Mouse (Mus musculus) neural tube, embryonic 12.5 days (tissue): ENCODE results near the gene Angptl1. TPM values are rescaled to one million over a fixed set of nuclear protein-coding genes. Genes with fewer than 3 reads are reported as not detected.

Experiments
- ATAC-seq: fragments of 200-750 bp; cut with Nextera tagmentation; 2 replicates; pipeline ENCODE4 v1.8.0; 2017; ENCODE audit warnings: low read depth, mild to moderate bottlenecking, moderate TSS enrichment, moderate library complexity; ENCODE audit not compliant: low FRiP score
- H3K27ac ChIP-seq: fragments of 300-500 bp; sonication (generic); 2 replicates; pipeline ENCODE4 v1.5.1; 2016
- H3K27me3 ChIP-seq: fragments of 300-500 bp; sonication (generic); replicated peaks from 2 replicates; pipeline ENCODE4 v1.6.1; 2016; ENCODE audit warnings: mild to moderate bottlenecking
- H3K36me3 ChIP-seq: fragments of 300-500 bp; sonication (generic); 2 replicates; pipeline ENCODE4 v1.6.1; 2016; ENCODE audit warnings: mild to moderate bottlenecking
- H3K4me1 ChIP-seq: fragments of 300-500 bp; sonication (generic); 2 replicates; pipeline ENCODE4 v1.6.1; 2016
- H3K4me2 ChIP-seq: fragments of 300-500 bp; sonication (generic); replicated peaks from 2 replicates; pipeline ENCODE4 v1.6.1; 2016; ENCODE audit warnings: mild to moderate bottlenecking
- H3K4me3 ChIP-seq: fragments of 300-500 bp; sonication (generic); 2 replicates; pipeline ENCODE4 v1.5.1; 2016
- H3K9ac ChIP-seq: fragments of 300-500 bp; sonication (generic); 2 replicates; pipeline ENCODE4 v1.6.1; 2016; ENCODE audit warnings: mild to moderate bottlenecking
- H3K9me3 ChIP-seq: fragments of 300-500 bp; sonication (generic); 2 replicates; pipeline ENCODE4 v1.6.1; 2016; ENCODE audit warnings: mild to moderate bottlenecking
- WGBS: fragments of 180-500 bp; shearing (Covaris S2); methylation state at CpG from one replicate; pipeline ENCODE4 v1.1.7; 2016; 5-methylcytosine and 5-hydroxymethylcytosine counted together
- polyA plus RNA-seq: library from polyadenylated mRNA; unstranded; fragments of >200 nt; fragmentation: Nextera tagmentation; extraction: Ambion mirVana; gene quantifications from 2 replicates; pipeline ENCODE4 v1.2.1, GENCODE M21; 2016

Angptl1 gene
- polyA plus RNA-seq, 1 experiment from 2014 or later, result 7.5 TPM

DNA sequence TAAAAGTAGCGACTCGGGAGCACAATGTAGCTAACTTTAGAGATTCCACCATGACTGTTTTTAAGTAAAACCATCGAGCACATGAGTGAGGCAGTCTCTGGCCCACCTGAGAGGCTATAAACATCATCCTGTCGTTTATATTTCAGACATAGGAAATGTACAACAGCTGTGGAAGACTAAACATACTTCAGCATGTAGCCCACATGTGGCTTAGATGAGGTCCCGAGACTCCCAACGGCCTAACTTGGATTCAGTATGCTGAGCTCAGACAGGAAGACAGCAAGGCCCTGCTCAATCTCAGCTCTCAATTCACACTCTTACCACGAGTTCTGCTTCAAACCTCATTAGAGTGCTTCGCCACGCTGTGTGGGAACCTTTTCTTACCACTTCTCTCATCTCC, 14.0 kb downstream of the Angptl1 start:
- no peak overlapping the region for H3K9ac ChIP-seq
- H3K36me3 ChIP-seq, result no peaks in the 10 kb centered on the region; the same call in 1 of the 2 replicates
- whole genome bisulfite sequencing, result 73% methylated on average over 9 of the region's 9 CpGs
- H3K27me3 ChIP-seq, result no peaks in the 10 kb centered on the region
- ATAC-seq, result no peak
- H3K9me3 ChIP-seq, result no peaks in the 10 kb centered on the region
- H3K4me1 ChIP-seq, result peaks cover 6% of the 10 kb centered on the region; the same call in 1 of the 2 replicates
- no peak overlapping the region for H3K27ac ChIP-seq
- no peak overlapping the region for H3K4me2 ChIP-seq
- no peak overlapping the region for H3K4me3 ChIP-seq

DNA sequence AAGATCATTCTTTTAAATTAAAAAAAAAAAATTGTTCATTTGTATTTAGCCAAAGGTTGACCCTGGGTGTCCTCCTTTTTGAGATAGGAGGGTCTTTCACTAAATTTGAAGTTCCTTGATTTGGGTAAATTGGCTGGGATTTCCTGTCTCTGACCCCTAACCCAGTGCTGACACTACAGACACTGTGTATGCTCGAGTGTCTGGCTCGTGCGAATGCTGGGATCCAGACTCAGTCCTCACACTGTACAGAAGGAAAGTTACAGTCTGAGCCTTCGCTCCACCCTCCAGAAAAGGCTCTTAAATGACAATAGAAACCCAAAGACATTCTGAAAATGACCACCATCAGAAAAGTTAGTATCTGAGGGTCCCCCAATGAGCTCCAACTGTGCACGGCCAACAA, 14.5 kb downstream of the Angptl1 start:
- Histone ChIP-seq H3K9me3 (no peaks in the 10 kb centered on the region), H3K9ac (no peak overlapping the region), H3K27ac (no peak overlapping the region), H3K36me3 (no peaks in the 10 kb centered on the region; the same call in 1 of the 2 replicates), H3K4me1 (peaks cover 6% of the 10 kb centered on the region; the same call in 1 of the 2 replicates), H3K4me3 (no peak overlapping the region), H3K4me2 (no peak overlapping the region), H3K27me3 (no peaks in the 10 kb centered on the region)
- ATAC-seq, result no peak
- 68% methylated on average over 5 of the region's 5 CpGs for WGBS

DNA sequence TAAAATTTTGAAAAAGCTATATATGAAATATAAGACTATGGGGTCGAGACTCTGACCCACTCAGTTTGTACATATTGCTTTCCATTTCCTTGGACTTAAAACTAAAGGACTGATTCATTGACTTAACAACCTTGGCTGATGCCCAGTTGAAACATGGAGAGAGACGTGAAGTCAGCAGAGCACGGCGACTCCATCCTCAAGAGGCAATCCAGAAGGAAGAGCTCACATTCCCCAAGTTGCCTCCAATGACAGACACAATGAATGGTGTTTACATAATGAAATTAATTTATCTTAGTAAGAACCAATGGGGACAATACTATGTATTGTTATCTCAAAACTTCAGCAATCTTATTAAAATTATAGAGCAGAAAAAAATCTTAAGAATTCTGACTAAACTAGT, 16.2 kb downstream of the Angptl1 start:
- WGBS, result 91% methylated on average over 4 of the region's 4 CpGs
- no peak for ATAC-seq

DNA sequence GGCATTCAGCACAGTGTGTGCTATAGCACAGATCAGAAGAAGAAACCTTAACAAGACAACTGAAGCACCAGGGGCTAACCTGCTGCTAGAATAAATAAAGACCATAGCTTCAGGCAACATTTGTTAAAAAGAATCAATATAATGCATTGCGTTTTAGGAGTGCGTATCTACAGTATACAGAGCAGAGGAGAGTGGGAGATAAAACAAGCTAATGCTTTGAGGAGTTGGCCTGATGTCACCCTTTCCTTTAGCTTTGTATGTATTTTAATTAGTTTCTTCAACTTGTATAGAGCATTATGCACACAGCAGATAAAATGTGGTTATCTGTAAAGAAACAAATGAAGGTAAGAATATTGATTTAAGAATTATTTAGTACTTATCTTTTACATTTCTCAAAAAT, 18.3 kb downstream of the Angptl1 start:
- ATAC-seq, result no peak
- Histone ChIP-seq H3K4me1 (peaks cover 6% of the 10 kb centered on the region; the same call in 1 of the 2 replicates), H3K27me3 (no peaks in the 10 kb centered on the region), H3K27ac (no peak overlapping the region), H3K4me3 (no peak overlapping the region), H3K36me3 (no peaks in the 10 kb centered on the region), H3K4me2 (no peak overlapping the region), H3K9me3 (no peaks in the 10 kb centered on the region), H3K9ac (no peak overlapping the region)
- 90% methylated on average over 2 of the region's 2 CpGs for WGBS

More for the DNA sequence above, 16.2 kb downstream of the Angptl1 start:
- no peak overlapping the region for H3K9ac ChIP-seq
- H3K36me3 ChIP-seq, result no peaks in the 10 kb centered on the region; the same call in 1 of the 2 replicates
- peaks cover 6% of the 10 kb centered on the region; the same call in 1 of the 2 replicates for H3K4me1 ChIP-seq
- H3K4me3 ChIP-seq, result no peak overlapping the region
- H3K4me2 ChIP-seq, result no peak overlapping the region
- H3K27ac ChIP-seq, result no peak overlapping the region
- H3K27me3 ChIP-seq, result no peaks in the 10 kb centered on the region
- H3K9me3 ChIP-seq, result no peaks in the 10 kb centered on the region

DNA sequence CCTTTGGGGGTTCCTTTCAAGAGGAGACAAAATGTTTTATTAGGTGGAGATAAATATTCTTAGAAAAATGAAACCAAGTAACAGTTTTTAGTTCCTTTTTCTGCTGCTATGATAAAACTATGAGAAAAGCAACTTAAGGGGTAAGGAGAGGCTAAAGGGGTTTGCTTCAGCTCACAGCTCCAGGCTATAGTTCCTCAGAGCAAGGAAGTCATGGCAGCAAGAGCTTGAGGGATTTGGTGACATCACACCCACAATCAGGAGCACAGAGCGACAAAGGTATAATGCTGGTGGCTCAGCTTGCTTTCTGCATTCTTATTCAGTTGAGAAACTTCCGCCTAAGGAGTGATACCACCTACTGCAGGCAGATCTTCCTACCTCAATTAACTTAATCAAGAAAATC, 20.8 kb downstream of the Angptl1 start:
- WGBS, result 95% methylated on average over 2 of the region's 2 CpGs
- H3K36me3 ChIP-seq, result no peaks in the 10 kb centered on the region
- no peak overlapping the region for H3K4me2 ChIP-seq
- H3K4me1 ChIP-seq, result peaks cover 5% of the 10 kb centered on the region; the same call in 1 of the 2 replicates
- no peaks in the 10 kb centered on the region for H3K9me3 ChIP-seq
- no peak overlapping the region for H3K4me3 ChIP-seq
- no peak overlapping the region for H3K27ac ChIP-seq
- no peak for ATAC-seq
- H3K9ac ChIP-seq, result no peak overlapping the region
- no peaks in the 10 kb centered on the region for H3K27me3 ChIP-seq

DNA sequence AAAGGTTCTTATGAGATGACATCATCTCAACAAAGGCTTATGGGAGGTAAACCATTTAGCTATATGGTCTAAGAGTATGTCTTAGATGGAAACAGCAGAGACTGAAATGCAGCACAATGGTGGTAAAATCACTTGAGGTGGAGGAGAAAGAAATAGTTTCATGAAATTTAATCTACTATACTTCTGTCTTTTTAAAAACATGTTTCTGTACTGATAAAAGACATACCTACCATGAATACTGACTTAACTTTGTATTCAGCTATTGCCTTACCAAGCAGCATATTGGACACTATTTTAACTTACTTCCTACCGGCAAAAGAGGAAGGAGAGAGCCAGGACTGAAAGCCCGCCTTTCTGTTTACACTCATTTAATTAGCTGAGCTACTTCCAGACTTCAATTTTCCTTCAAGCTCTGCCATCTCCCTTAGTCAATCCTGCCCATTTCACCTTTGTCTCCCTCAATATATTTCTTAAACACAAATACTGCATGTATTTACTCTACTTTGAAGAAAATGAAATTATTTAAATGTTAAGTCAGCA, 21.4 kb downstream of the Angptl1 start:
- H3K4me2 ChIP-seq, result no peak overlapping the region
- no peak overlapping the region for H3K27ac ChIP-seq
- no peaks in the 10 kb centered on the region for H3K27me3 ChIP-seq
- H3K4me3 ChIP-seq, result no peak overlapping the region
- no peaks in the 10 kb centered on the region for H3K36me3 ChIP-seq
- peaks cover 7% of the 10 kb centered on the region; the same call in 1 of the 2 replicates for H3K4me1 ChIP-seq
- H3K9ac ChIP-seq, result no peak overlapping the region
- no peak for ATAC-seq
- WGBS, result 85% methylated on average over 2 of the region's 2 CpGs
- H3K9me3 ChIP-seq, result no peaks in the 10 kb centered on the region

DNA sequence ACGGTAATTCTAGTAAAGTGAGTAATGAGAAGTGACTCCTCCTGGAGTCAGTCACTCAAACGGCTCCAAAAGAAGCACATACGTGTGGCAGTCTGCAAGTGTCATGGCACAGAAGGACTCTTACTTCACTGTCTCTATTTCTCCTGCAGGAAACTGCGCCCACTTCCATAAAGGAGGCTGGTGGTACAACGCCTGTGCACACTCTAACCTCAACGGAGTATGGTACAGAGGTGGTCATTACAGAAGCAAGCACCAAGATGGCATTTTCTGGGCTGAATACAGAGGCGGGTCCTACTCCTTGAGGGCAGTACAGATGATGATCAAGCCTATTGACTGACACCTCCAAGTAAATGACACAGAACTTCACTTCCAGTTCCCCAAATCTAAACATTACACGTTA, 21.9 kb downstream of the Angptl1 start:
- Histone ChIP-seq H3K4me2 (no peak overlapping the region), H3K9ac (no peak overlapping the region), H3K4me1 (peaks cover 7% of the 10 kb centered on the region; the same call in 1 of the 2 replicates), H3K27ac (no peak overlapping the region), H3K9me3 (no peaks in the 10 kb centered on the region), H3K36me3 (no peaks in the 10 kb centered on the region), H3K27me3 (no peaks in the 10 kb centered on the region), H3K4me3 (no peak overlapping the region)
- WGBS, result 92% methylated on average over 8 of the region's 8 CpGs
- ATAC-seq, result no peak

DNA sequence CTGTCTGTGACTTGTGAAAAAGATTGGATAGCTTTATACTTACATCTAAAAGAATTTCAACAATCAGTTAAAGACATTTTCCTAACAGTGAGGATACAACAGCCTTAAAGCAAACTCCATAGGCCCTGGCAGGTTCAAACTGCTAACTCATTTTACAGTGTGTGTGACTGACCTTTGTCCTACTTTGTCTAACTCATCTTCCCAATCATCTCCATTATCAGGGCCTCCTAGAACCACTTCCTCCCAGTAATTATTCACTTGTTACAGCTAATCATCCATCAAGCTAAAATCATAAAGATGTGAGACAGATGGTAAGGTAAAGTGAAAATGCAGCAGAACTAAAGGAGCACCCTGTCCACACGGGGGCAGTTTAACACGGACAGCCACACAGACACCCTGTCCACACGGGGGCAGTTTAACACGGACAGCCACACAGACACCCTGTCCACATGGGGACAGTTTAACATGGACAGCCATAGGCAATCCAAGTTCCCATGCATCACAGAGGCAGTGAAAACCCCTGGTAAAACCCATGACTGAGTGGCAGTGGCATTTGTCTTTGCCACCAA, 23.2 kb downstream of the Angptl1 start:
- ATAC-seq, result no peak
- H3K36me3 ChIP-seq, result no peaks in the 10 kb centered on the region
- WGBS, result 41% methylated on average over 4 of the region's 4 CpGs

DNA sequence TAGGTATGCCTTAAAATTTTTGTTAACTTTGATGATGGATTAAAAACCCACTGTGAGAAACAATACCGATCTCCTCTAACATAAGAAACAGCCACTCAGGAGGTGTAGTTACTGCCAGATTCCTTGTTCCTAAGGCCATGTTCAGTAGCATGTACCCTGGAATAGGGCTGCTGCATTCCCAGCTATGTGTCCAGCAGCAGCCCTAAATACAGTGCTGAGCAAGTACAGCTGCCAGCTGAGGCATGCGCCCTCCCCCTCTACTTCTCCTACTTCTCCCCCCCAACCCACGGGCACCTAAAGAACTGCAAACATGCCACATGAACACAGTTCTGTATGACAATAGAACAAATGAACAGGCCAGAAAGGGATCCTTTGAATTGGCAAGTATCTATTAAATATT, 25.4 kb downstream of the Angptl1 start:
- no peaks in the 10 kb centered on the region for H3K9me3 ChIP-seq
- no peak overlapping the region for H3K9ac ChIP-seq
- H3K27me3 ChIP-seq, result no peaks in the 10 kb centered on the region
- H3K4me2 ChIP-seq, result no peak overlapping the region
- no peaks in the 10 kb centered on the region for H3K36me3 ChIP-seq
- H3K4me3 ChIP-seq, result no peak overlapping the region
- ATAC-seq, result no peak
- no peak overlapping the region for H3K27ac ChIP-seq
- peaks cover 7% of the 10 kb centered on the region; the same call in 1 of the 2 replicates for H3K4me1 ChIP-seq
- WGBS, result 65% methylated on average over 3 of the region's 3 CpGs

More for the DNA sequence above, 23.2 kb downstream of the Angptl1 start:
- Histone ChIP-seq H3K9me3 (no peaks in the 10 kb centered on the region), H3K4me3 (no peak overlapping the region), H3K9ac (no peak overlapping the region), H3K4me2 (no peak overlapping the region), H3K27me3 (no peaks in the 10 kb centered on the region), H3K4me1 (peaks cover 7% of the 10 kb centered on the region; the same call in 1 of the 2 replicates), H3K27ac (no peak overlapping the region)

DNA sequence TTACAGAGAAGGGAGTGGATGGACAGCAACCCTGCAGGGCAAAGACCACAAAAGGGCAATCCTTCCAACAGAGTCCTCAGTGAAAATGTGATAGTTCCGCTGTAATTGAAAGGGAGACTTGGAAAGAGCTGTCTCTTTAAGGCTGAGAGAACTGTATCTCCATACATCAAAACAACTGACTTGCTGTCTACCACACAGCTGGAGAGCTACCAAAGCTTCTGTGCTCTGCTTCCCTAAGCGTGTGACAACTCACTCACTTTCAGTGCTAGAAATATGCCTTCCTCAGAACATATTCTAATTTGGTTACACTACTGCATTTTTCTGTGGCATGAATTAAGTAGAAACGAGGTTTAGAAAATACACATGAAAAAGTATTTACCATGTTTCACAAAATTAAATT, 25.9 kb downstream of the Angptl1 start:
- H3K4me3 ChIP-seq, result no peak overlapping the region
- H3K4me1 ChIP-seq, result peaks cover 7% of the 10 kb centered on the region; the same call in 1 of the 2 replicates
- no peaks in the 10 kb centered on the region for H3K9me3 ChIP-seq
- no peak overlapping the region for H3K4me2 ChIP-seq
- no peak overlapping the region for H3K9ac ChIP-seq
- H3K36me3 ChIP-seq, result no peaks in the 10 kb centered on the region
- WGBS, result 43% methylated on average over 3 of the region's 3 CpGs
- no peak overlapping the region for H3K27ac ChIP-seq
- ATAC-seq, result no peak
- no peaks in the 10 kb centered on the region for H3K27me3 ChIP-seq

DNA sequence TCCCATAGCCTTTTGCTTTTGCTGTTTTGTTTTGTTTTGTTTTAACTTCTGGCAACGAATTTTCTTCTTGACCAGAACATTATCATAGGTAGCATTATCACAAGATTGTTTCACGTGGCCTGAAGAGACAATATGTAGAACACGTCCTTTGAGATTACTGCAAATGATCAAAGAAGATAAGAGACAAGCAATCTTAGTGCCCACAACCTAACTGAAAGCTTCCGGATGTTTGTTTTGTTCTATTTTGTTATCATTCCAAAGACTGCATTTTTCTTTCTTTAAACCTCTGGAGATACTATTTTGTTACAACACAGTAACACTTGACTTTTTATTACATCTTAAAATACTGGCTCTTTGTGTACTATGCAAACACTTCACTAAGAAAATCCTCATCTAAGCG, 31.7 kb downstream of the Angptl1 start:
- no peak overlapping the region for H3K9ac ChIP-seq
- no peak overlapping the region for H3K27ac ChIP-seq
- ATAC-seq, result no peak
- H3K27me3 ChIP-seq, result no peaks in the 10 kb centered on the region
- 91% methylated on average over 5 of the region's 5 CpGs for WGBS
- H3K4me3 ChIP-seq, result no peak overlapping the region
- H3K4me1 ChIP-seq, result no peaks in the 10 kb centered on the region
- H3K36me3 ChIP-seq, result peaks cover 16% of the 10 kb centered on the region
- H3K4me2 ChIP-seq, result no peak overlapping the region
- H3K9me3 ChIP-seq, result no peaks in the 10 kb centered on the region

DNA sequence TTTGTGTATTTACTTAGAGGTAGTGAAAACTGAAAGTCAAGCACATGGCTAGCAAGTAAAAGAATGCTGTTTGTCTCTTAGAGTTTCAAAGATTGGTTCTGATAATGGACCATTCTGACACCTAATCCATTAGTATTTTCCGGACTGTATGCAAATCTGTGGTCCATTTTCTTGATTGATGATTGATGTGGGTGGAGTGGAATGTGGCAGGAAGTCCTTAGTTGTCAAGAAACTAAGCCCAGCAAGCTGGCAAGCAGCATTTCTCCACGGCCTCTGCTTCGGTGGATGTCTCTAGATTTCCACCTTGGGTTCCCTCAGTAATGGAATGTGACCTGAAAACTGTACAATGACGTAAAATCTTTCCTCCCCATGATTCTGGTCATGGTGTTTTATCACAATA, 32.3 kb downstream of the Angptl1 start:
- H3K4me1 ChIP-seq, result no peaks in the 10 kb centered on the region
- 96% methylated on average over 4 of the region's 4 CpGs for WGBS
- no peak for ATAC-seq
- no peaks in the 10 kb centered on the region for H3K9me3 ChIP-seq
- H3K4me2 ChIP-seq, result no peak overlapping the region
- H3K9ac ChIP-seq, result no peak overlapping the region
- H3K36me3 ChIP-seq, result peaks cover 16% of the 10 kb centered on the region
- H3K27ac ChIP-seq, result no peak overlapping the region
- H3K27me3 ChIP-seq, result no peaks in the 10 kb centered on the region
- no peak overlapping the region for H3K4me3 ChIP-seq

DNA sequence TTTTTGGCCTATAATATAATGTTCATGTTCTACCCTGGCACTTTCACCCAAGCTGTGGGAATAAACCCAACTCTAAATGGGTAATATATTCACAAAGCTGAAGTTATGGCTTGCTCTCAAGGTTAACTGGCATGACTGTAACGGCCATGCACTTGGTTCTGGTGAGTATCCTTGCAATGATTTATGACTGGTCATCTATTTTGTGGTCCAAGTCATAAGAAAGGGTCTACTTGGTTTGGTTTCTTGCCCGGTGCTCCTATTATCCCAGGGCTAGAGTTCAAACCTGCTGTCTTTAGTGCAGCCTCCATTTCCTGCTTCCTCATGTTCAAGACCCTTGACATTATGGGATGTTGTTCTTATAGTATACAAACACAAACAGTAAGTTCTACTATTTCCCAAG, 46.4 kb downstream of the Angptl1 start:
- Histone ChIP-seq H3K4me2 (no peak overlapping the region), H3K9me3 (no peaks in the 10 kb centered on the region), H3K27me3 (no peaks in the 10 kb centered on the region), H3K4me3 (no peak overlapping the region), H3K9ac (no peak overlapping the region), H3K36me3 (peaks cover 42% of the 10 kb centered on the region), H3K4me1 (no peaks in the 10 kb centered on the region), H3K27ac (no peak overlapping the region)
- ATAC-seq, result no peak
- 59% methylated on average over 2 of the region's 2 CpGs for WGBS
